Mouse (Mus musculus) ES-Bruce4 (cell line): ENCODE measurements around the gene Bloc1s5.

Experiments used
- CTCF ChIP-seq: IDR thresholded peaks from one replicate; pipeline ENCODE4 v1.8.1; 2011; ENCODE audit warnings: low read depth, low read length
- EP300 ChIP-seq: IDR thresholded peaks from 2 replicates; pipeline ENCODE4 v1.6.1; 2011; ENCODE audit warnings: low read depth, low read length; ENCODE audit not compliant: insufficient read depth
- POLR2A ChIP-seq: IDR thresholded peaks from one replicate; pipeline ENCODE4 v1.8.1; 2011; ENCODE audit warnings: low read length; ENCODE audit not compliant: insufficient read depth

DNA sequence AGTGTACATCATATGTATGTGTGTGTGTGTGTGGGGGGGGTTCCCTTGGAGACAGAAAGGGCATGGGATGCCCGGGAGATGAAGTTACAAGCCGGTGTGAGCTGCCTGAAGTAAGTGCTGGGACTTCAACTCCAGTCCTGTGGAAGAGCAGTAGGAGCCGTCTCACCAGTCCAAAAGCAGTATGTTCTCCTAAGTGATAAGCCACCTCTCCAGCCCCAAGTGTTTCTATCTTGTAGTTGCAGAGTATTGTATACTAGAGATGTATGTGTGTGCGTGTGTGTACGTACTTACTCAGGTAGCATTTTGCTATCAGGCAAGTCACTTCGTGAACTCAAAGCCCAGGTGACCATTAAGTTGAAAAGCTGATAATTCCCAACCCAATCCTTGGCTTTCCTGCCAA is 27.8 kb downstream of the Bloc1s5 start:
- TF ChIP-seq CTCF = no peak
- TF ChIP-seq EP300 = no peak
- TF ChIP-seq POLR2A = no peak
